Mouse (Mus musculus): ENCODE data around the gene Zmynd12. TPM values are rescaled to one million over a fixed set of nuclear protein-coding genes. Genes with fewer than 3 reads are reported as not detected.

Gene Zmynd12
- polyA plus RNA-seq, 1 experiment: not detected

DNA sequence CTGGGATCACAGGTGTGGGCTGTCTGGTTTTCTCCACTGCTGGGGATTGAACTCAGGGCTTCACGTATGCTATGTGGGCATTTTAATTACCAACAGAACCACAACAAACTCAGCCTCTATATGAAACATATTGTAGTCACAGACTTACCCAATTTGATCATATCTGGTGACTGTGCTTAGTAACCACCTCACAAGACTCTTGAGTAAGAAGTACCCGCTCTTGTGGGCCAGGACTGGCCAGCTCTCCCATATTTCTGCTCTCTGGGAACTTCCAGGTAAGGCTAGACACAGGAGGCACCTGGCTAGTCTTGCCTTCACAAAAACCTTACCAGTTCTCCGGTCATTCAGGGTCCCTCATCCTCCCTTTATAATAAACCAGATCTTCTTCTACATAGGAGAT is 39.8 kb downstream of the Zmynd12 start:
- TF ChIP-seq TAL1 (IDR thresholded peaks at IDR 0.05; ENCODE audit: low read length) (no peak), GATA1 (IDR thresholded peaks at IDR 0.05; ENCODE audit: low read length) (no peak)
- H3K4me3 ChIP-seq (replicated peaks): no peak overlapping the region
- H3K4me1 ChIP-seq (ENCODE audit: control insufficient read depth): no peaks in the 10 kb centered on the region
- H3K27me3 ChIP-seq (ENCODE audit: control insufficient read depth): no peaks in the 10 kb centered on the region; the same call in 1 of the 2 replicates
- H3K9me3 ChIP-seq (ENCODE audit: control insufficient read depth, low read length): no peaks in the 10 kb centered on the region
- H3K36me3 ChIP-seq (ENCODE audit: control insufficient read depth): no peaks in the 10 kb centered on the region

DNA sequence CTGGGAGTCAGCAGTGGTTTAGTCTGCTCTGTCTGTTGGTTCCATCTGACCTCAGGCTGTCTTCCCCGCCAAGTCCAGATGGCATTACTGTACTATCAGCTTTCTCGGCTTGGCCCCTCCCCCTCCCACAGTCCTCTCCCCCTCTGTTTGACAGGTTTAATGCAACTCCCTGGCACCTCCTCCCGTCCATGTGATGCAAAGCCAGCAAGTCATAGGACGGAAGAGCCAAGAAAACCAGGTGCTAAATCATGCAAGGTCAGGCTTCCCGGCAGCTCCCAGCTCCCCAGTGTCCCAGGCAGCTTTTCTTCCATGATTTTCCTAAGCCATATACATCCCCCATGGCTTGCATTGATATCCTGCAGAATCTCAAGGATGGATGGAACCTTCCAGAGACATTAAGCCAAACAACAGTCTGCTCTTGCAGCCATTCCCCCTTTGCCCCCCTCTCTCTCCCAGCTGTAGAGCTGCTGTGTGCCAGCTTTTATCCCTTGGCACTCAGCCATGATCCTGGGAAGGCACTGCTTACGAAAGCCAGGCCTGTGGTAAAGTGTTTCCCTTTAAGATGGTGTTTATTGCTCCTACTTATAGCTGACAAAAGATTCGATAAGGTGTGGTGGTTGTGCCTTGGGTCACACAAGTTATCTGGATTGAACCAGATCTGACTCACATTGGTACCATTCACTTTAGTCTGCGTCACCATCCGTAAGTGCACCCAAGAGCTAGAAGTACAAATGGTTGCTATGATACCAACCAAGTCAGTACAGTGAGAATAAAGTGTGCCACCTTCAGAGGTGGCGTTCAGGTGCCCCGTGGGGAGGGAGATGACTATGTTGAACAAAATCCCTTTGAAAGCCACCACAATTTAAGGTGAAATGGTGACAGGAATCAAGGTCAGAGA is 40.5 kb downstream of the Zmynd12 start:
- no peaks in the 10 kb centered on the region for H3K9me3 ChIP-seq (ENCODE audit: control insufficient read depth, low read length)

DNA sequence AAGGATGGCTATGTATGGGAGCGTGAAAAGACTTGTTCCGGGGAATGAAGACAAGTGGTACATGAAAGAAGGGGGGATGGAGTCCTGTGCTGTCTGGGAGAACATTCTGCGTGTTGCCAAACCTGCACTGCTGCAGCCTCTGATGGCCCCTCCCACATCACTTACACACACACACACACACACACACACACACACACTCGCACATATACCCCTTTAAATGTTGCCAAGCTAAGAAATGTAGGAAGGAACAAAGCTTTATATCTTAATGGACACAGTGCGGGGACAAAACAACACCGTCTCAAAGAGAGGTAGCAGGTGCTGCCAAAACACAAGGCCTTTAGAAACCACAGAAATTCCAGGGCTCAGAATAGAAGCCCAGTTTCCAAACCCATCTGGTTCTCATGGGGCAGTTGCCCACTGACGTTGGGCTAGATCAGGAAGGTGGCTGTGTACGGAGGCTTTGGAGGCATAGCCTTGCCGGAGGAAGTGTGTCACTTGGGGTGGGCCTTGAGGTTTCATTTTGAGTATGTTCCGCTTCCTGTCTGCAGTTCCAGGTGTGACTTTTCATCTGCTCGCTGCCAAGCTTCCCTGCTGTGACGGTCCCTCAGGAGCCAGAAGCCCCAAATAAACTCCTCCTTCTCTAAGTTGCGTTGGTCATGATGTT is 41.3 kb downstream of the Zmynd12 start:
- Histone ChIP-seq H3K9me3 (ENCODE audit: control insufficient read depth, low read length) (no peaks in the 10 kb centered on the region), H3K4me1 (ENCODE audit: control insufficient read depth) (no peaks in the 10 kb centered on the region), H3K4me3 (replicated peaks) (no peak overlapping the region), H3K36me3 (ENCODE audit: control insufficient read depth) (no peaks in the 10 kb centered on the region), H3K27me3 (ENCODE audit: control insufficient read depth) (no peaks in the 10 kb centered on the region; the same call in 1 of the 2 replicates)
- TF ChIP-seq GATA1 (IDR thresholded peaks at IDR 0.05; ENCODE audit: low read length) (no peak), TAL1 (IDR thresholded peaks at IDR 0.05; ENCODE audit: low read length) (no peak)

More for the DNA sequence above, 40.5 kb downstream of the Zmynd12 start:
- Histone ChIP-seq H3K4me3 (replicated peaks) (no peak overlapping the region), H3K27me3 (ENCODE audit: control insufficient read depth) (no peaks in the 10 kb centered on the region; the same call in 1 of the 2 replicates), H3K4me1 (ENCODE audit: control insufficient read depth) (no peaks in the 10 kb centered on the region), H3K36me3 (ENCODE audit: control insufficient read depth) (no peaks in the 10 kb centered on the region)
- TF ChIP-seq GATA1 (IDR thresholded peaks at IDR 0.05; ENCODE audit: low read length) (no peak), TAL1 (IDR thresholded peaks at IDR 0.05; ENCODE audit: low read length) (no peak)

DNA sequence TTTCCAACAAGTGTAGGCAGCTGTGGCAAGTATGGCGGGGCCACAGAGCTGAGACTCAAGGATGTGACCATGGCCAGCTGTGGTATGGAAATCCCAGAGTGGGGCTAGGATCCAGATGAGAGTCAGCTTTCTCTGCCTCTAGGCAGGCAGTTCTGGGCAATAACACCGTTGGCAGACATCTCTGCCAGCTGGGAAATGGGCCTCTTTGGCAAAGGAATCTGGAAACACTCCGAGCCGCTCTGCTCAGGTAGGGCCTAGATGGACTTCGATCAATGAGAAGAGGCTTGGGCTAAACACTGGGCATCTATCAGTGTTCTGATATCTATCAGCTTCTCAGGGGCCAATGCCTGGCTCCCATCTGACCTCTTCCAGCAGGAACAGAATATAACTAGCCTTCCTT is 43.2 kb downstream of the Zmynd12 start:
- Histone ChIP-seq H3K4me3 (replicated peaks) (no peak overlapping the region), H3K9me3 (ENCODE audit: control insufficient read depth, low read length) (no peaks in the 10 kb centered on the region), H3K4me1 (ENCODE audit: control insufficient read depth) (no peaks in the 10 kb centered on the region), H3K27me3 (ENCODE audit: control insufficient read depth) (no peaks in the 10 kb centered on the region; the same call in 1 of the 2 replicates), H3K36me3 (ENCODE audit: control insufficient read depth) (no peaks in the 10 kb centered on the region)
- TF ChIP-seq GATA1 (IDR thresholded peaks at IDR 0.05; ENCODE audit: low read length) (no peak), TAL1 (IDR thresholded peaks at IDR 0.05; ENCODE audit: low read length) (no peak)

DNA sequence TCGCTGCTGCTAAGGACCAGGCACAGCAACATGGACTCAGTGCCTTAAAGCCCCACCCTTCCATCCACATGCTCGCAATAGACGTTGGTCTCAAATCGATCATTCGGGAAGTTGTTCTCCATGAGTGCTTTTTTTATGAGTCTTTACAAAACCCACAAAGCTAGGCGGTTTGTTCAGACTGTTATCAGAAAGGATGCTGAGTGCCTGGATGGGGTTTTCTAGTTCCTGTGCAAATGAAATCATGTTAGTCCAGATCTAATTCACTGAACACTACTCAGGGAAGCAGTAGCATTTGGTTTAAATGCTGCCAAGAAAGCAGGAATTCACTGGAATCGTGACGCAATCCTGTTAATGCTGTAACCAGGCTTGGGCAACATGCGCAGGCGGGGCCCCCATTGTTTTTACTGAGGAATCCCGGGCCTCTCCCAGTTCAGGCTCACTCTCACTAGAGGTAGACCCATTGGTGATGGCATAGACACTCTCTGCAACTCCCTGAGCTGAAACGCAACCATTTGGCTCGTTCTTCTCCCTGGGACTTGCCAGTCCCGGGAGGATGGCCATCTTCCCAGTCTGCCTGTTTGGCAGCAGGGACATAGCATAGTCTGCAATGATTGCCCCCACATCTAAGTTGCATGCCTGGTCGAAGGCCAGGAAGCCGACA is 45.2 kb downstream of the Zmynd12 start:
- H3K9me3 ChIP-seq (ENCODE audit: control insufficient read depth, low read length): no peaks in the 10 kb centered on the region
- no peaks in the 10 kb centered on the region for H3K4me1 ChIP-seq (ENCODE audit: control insufficient read depth)
- no peak for TF ChIP-seq GATA1 (IDR thresholded peaks at IDR 0.05; ENCODE audit: low read length)
- no peaks in the 10 kb centered on the region for H3K27me3 ChIP-seq (ENCODE audit: control insufficient read depth)
- H3K4me3 ChIP-seq (replicated peaks): no peak overlapping the region
- H3K36me3 ChIP-seq (ENCODE audit: control insufficient read depth): no peaks in the 10 kb centered on the region

DNA sequence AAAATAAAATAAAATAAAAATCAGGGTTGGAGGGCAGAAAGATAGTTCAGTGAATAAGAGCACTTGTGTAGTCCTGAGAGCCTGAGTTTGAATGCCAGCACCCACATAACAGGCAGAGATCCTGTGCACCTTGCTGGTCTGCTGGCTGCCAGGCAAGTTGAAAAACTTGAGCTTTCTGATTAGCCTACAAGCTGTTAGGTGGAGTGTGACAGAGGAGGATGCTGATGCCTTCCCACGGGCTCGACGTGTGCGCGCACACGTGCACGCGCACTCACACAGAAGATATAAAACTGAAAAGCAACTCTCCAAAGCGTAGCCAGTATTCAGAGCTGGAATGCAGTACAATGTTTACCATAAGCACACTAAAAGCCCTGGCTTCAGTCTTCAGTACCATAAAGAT is 49.9 kb downstream of the Zmynd12 start:
- H3K9me3 ChIP-seq (ENCODE audit: control insufficient read depth, low read length): no peaks in the 10 kb centered on the region

DNA sequence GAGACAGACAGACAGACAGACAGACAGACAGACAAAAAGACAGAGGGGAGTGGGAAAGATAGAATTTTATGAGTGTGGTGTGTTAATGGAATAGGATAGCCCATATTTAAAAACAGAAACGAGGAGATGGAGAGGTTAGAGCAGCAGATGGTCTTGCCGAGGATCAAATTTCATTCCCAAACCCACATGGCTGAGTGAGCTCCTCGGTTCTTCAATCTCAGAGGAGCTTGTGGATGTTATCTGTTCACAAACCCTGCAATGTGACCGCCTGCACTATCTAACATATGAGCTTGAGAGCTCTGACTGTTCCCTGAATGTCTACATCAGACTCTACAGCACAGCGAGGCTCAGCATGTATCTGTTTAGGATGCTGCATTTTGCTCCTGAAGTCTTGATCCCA is 50.5 kb downstream of the Zmynd12 start:
- no peaks in the 10 kb centered on the region for H3K36me3 ChIP-seq (ENCODE audit: control insufficient read depth)
- no peaks in the 10 kb centered on the region for H3K9me3 ChIP-seq (ENCODE audit: control insufficient read depth, low read length)
- TF ChIP-seq GATA1 (IDR thresholded peaks at IDR 0.05; ENCODE audit: low read length) (no peak), TAL1 (IDR thresholded peaks at IDR 0.05; ENCODE audit: low read length) (no peak)
- H3K4me1 ChIP-seq (ENCODE audit: control insufficient read depth): no peaks in the 10 kb centered on the region
- H3K27me3 ChIP-seq (ENCODE audit: control insufficient read depth): no peaks in the 10 kb centered on the region
- no peak overlapping the region for H3K4me3 ChIP-seq (replicated peaks)

More for the DNA sequence above, 49.9 kb downstream of the Zmynd12 start:
- Histone ChIP-seq H3K4me3 (replicated peaks) (no peak overlapping the region), H3K27me3 (ENCODE audit: control insufficient read depth) (no peaks in the 10 kb centered on the region), H3K36me3 (ENCODE audit: control insufficient read depth) (no peaks in the 10 kb centered on the region), H3K4me1 (ENCODE audit: control insufficient read depth) (no peaks in the 10 kb centered on the region)
- TF ChIP-seq TAL1 (IDR thresholded peaks at IDR 0.05; ENCODE audit: low read length): no peak
- no peak for TF ChIP-seq GATA1 (IDR thresholded peaks at IDR 0.05; ENCODE audit: low read length)

DNA sequence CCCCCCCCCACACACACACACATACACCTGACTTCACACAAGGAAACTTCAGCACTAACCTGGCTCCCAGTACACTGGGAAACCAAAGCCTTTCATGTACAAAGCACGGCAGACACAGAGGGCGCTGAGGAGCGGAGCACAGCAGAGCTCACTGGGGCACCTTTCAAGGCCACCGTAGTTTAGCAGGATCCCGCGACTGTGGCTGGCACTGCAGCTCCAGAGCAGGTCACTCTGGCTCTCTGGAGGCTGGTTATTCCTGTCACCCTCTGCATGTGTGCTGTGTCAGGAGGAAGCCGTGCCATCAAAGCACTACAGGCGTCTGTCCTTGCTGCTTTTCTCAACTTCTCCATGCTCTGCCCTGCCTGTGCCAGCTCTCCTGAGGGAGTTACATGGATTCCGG is 60.4 kb downstream of the Zmynd12 start:
- H3K27me3 ChIP-seq (ENCODE audit: control insufficient read depth): no peaks in the 10 kb centered on the region
- no peak for TF ChIP-seq GATA1 (IDR thresholded peaks at IDR 0.05; ENCODE audit: low read length)
- no peak for TF ChIP-seq TAL1 (IDR thresholded peaks at IDR 0.05; ENCODE audit: low read length)
- H3K36me3 ChIP-seq (ENCODE audit: control insufficient read depth): no peaks in the 10 kb centered on the region
- H3K4me1 ChIP-seq (ENCODE audit: control insufficient read depth): no peaks in the 10 kb centered on the region; the same call in 1 of the 2 replicates
- H3K9me3 ChIP-seq (ENCODE audit: control insufficient read depth, low read length): peaks cover 2% of the 10 kb centered on the region; the same call in 1 of the 2 replicates
- H3K4me3 ChIP-seq (replicated peaks): no peak overlapping the region

DNA sequence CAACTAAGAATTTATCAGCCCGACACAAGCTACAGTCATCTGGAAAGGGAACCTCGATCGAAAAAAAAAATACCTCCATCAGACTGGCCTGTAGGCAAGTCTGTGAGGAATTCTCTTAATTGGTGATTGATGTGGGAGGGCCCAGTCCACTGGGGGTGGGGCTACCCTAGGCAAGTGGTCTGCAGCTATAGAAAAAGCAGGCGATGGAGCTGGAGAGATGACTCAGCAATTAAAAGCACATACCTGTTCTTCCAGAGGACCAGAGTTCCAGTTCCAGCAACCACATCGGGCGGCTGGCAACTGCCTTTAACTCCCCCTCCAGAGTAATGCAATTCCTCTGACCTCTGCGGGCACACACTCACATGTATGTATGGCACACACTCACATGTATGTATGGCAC is 62.3 kb downstream of the Zmynd12 start:
- TF ChIP-seq GATA1 (IDR thresholded peaks at IDR 0.05; ENCODE audit: low read length): no peak
- no peak for TF ChIP-seq TAL1 (IDR thresholded peaks at IDR 0.05; ENCODE audit: low read length)
- Histone ChIP-seq H3K4me3 (replicated peaks) (no peak overlapping the region), H3K9me3 (ENCODE audit: control insufficient read depth, low read length) (peaks cover 2% of the 10 kb centered on the region; the same call in 1 of the 2 replicates), H3K27me3 (ENCODE audit: control insufficient read depth) (no peaks in the 10 kb centered on the region), H3K4me1 (ENCODE audit: control insufficient read depth) (no peaks in the 10 kb centered on the region; the same call in 1 of the 2 replicates), H3K36me3 (ENCODE audit: control insufficient read depth) (no peaks in the 10 kb centered on the region)

Data from erythroblast, embryonic 14.5 days (primary cell).